Mouse (Mus musculus): ENCODE data around the gene Ifit2. TPM values are rescaled to one million over a fixed set of nuclear protein-coding genes. Genes with fewer than 3 reads are reported as not detected.

Gene Ifit2
- polyA plus RNA-seq, 1 experiment from 2014 or later = 3.1 TPM

DNA sequence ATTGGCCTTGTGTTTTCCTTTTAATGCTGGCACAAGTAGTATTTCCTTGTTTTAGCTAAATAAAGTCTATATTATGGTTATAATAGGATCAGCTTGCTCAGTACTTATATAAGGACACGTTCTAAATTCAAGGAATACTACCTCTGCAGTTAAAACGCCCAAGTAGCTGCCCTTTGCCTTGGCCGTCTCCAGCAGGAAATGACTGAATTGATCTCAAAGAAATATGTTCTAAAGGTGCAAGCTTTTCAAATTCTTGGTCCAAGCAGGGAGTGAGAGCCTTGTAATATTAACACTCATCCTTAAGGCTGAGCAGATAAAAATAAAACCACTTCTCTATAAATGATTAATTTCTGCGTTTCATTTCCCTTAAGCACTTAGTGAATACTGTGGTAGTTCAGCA lies 30.4 kb upstream of the Ifit2 start:
- Histone ChIP-seq H3K9ac (no peak overlapping the region), H3K36me3 (peaks cover 20% of the 10 kb centered on the region; the same call in 1 of the 2 replicates), H3K27me3 (replicated peaks) (no peaks in the 10 kb centered on the region), H3K4me1 (peaks cover 12% of the 10 kb centered on the region; the same call in 1 of the 2 replicates), H3K27ac (no peak overlapping the region), H3K9me3 (replicated peaks) (no peaks in the 10 kb centered on the region), H3K4me3 (no peak overlapping the region), H3K4me2 (no peak overlapping the region)
- ATAC-seq = no peak
- 74% methylated on average over 4 of the region's 4 CpGs for WGBS (ENCODE audit: insufficient replicate concordance)

- H3K4me3 ChIP-seq = no peak overlapping the region
- no peak for ATAC-seq
- 41% methylated on average over 2 of the region's 2 CpGs for WGBS (ENCODE audit: insufficient replicate concordance)
These were observed 29.1 kb upstream of the Ifit2 start for GRCm38 (mm10) chr19:34521361-34521760.

DNA sequence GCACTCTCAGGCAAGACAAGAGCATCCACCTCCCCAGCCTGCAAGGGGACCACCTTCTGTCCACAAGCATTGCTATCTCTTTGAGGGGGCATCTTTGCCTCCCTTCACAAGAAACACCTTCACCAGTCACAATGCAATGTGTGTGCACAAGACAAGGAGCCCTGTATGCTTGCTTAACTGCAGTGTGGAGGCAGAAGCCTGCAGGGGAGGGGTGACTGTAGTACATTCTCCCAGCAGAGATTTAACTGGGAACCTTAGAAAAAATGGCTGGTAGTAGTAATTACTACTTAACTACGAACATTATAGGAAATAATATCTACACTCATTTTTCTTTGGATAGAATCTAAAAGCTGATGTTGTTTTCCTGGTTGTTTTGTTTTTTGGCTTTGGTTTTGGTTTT lies 28.5 kb upstream of the Ifit2 start:
- H3K4me2 ChIP-seq = no peak overlapping the region
- no peak overlapping the region for H3K27ac ChIP-seq
- peaks cover 23% of the 10 kb centered on the region for H3K4me1 ChIP-seq
- WGBS (ENCODE audit: insufficient replicate concordance) = 65% methylated on average over 1 of the region's 1 CpGs
- ATAC-seq = no peak
- H3K9me3 ChIP-seq (replicated peaks) = no peaks in the 10 kb centered on the region
- H3K9ac ChIP-seq = no peak overlapping the region
- no peaks in the 10 kb centered on the region for H3K27me3 ChIP-seq (replicated peaks)
- no peak overlapping the region for H3K4me3 ChIP-seq
- peaks cover 20% of the 10 kb centered on the region; the same call in 1 of the 2 replicates for H3K36me3 ChIP-seq

More at GRCm38 (mm10) chr19:34521361-34521760, 29.1 kb upstream of the Ifit2 start:
- Histone ChIP-seq H3K4me1 (peaks cover 17% of the 10 kb centered on the region), H3K36me3 (peaks cover 20% of the 10 kb centered on the region; the same call in 1 of the 2 replicates), H3K27ac (no peak overlapping the region), H3K9ac (no peak overlapping the region), H3K27me3 (replicated peaks) (no peaks in the 10 kb centered on the region), H3K9me3 (replicated peaks) (no peaks in the 10 kb centered on the region), H3K4me2 (no peak overlapping the region)

DNA sequence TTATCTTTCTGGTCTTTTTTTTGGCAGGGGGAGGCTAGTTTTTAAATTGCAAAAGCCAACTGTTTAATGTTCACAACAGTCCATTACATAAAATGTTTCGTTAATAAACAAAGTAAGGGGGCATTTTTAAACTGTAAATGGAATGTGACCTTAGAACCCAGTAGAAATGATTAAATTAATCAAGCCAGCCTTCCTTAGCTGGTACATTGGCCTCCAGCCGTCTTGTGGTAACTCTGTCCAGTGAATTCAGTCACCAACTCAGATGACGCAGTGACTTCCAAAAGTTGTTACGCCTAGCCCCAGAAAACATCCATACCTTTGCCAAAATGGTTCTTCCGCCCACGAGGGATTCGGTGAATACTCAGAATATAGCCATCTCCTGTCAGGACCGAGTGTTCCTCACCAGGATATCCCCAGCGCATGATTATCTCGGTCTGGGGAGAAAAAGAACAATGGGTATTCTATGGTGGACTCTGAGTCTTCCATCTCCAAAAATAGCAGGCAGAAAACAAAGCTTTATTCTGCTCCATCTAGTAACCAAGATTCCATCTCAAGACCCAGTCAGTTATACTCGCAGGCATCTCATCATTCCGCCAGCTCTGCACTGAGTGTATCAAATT lies 27.3 kb upstream of the Ifit2 start:
- Histone ChIP-seq H3K27ac (no peak overlapping the region), H3K4me3 (no peak overlapping the region), H3K27me3 (replicated peaks) (no peaks in the 10 kb centered on the region), H3K9me3 (replicated peaks) (no peaks in the 10 kb centered on the region), H3K36me3 (peaks cover 20% of the 10 kb centered on the region; the same call in 1 of the 2 replicates), H3K4me2 (no peak overlapping the region), H3K4me1 (peaks cover 25% of the 10 kb centered on the region), H3K9ac (no peak overlapping the region)
- WGBS (ENCODE audit: insufficient replicate concordance) = 78% methylated on average over 12 of the region's 12 CpGs
- ATAC-seq = no peak

- H3K9me3 ChIP-seq (replicated peaks) = no peaks in the 10 kb centered on the region
- H3K4me1 ChIP-seq = peaks cover 25% of the 10 kb centered on the region
- no peak overlapping the region for H3K4me3 ChIP-seq
- 58% methylated on average over 9 of the region's 9 CpGs for WGBS (ENCODE audit: insufficient replicate concordance)
- no peak for ATAC-seq
- no peak overlapping the region for H3K9ac ChIP-seq
- no peaks in the 10 kb centered on the region for H3K27me3 ChIP-seq (replicated peaks)
- H3K36me3 ChIP-seq = peaks cover 9% of the 10 kb centered on the region; the same call in 1 of the 2 replicates
- no peak overlapping the region for H3K27ac ChIP-seq
- H3K4me2 ChIP-seq = peak overlapping the region; percentile 12; the same call in 1 of the 2 replicates
These were observed 25.8 kb upstream of the Ifit2 start for GRCm38 (mm10) chr19:34524646-34525045.

DNA sequence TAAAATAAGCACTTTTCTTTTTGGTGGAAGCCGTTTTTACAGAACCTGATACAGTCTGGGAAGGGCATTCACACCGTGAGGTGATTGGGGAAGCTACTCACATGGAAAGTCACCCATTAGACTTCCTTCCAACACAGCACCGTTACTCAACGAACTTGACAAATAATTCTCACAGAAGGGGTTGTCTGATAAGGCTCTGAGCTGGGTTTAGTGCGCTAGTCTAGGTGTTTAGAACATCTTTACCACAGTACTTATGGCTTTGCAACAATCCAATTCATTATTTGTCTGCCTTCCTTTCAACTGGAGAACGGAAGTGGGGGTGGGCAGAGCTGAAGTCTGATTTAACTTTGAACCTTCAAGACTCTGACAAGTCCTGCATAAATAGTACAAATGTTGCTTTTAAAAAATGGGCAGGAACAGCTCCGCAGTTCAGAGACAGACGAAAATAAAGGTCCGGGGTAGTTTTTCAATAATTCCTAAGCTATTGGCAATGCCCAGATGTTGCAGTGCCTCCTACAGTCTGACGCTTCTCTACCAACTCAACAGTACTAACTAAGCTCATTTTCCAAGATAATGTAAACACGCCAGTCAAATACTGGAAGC lies 24.1 kb upstream of the Ifit2 start:
- Histone ChIP-seq H3K27me3 (replicated peaks) (no peaks in the 10 kb centered on the region), H3K4me3 (peak overlapping the region; percentile 73), H3K9ac (peak overlapping the region; percentile 75), H3K9me3 (replicated peaks) (no peaks in the 10 kb centered on the region), H3K4me1 (peaks cover 25% of the 10 kb centered on the region), H3K36me3 (peaks cover 4% of the 10 kb centered on the region; the same call in 1 of the 2 replicates), H3K27ac (peak overlapping the region; percentile 77), H3K4me2 (peak overlapping the region; percentile 98)
- ATAC-seq = peak; percentile 23
- WGBS (ENCODE audit: insufficient replicate concordance) = 5% methylated on average over 11 of the region's 11 CpGs

DNA sequence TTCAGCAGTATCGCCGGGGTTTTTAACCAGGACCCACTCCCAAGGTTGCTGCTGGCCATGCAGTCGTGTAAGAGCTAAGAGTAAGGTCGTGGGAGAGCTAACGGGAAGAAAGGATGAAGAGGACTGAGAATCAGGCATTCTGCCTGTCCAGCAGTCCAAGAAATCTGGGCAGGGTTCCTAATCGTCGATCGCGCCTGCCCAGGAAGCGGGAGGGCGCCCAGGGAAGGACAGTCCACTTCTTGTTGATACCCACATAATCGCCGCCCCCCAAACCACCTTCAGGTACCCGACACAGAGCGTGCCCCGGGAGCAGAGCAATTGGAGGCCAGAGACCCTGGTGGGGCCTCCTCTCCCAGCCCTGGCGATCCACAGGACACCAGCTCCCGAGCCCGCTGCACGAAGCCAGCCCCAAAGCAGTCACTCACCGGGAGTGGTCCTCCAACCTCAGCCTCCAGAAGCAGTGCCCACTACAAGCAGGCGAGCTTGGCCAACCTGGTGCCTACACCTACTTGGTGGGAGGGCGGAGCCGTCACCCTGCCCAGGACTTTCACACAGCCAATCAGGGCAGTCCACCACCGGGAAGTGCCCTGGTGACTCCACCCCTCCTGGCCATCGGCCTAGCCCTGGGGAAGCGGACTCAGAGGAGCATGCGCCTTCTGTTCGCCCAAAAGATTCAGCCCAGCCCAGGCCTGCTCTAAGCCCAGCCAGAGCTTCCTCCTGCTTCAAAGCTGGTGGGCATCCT lies 23.4 kb upstream of the Ifit2 start, which contains the start of gene Lipa:
Lipa (minus strand) TSS at position 534 of the 742 bp plus-strand sequence.
- WGBS (ENCODE audit: insufficient replicate concordance) = under 1% methylated on average over 29 of the region's 29 CpGs
- peak within 1 kb of the TSS; percentile 77 for H3K27ac ChIP-seq
- H3K9ac ChIP-seq = peak within 1 kb of the TSS; percentile 75
- peak; percentile 100 for ATAC-seq
- no peaks in the 10 kb centered on the region for H3K27me3 ChIP-seq (replicated peaks)
- peaks cover 20% of the 10 kb centered on the region for H3K4me1 ChIP-seq
- H3K4me3 ChIP-seq = peak within 1 kb of the TSS; percentile 73
- H3K4me2 ChIP-seq = peak within 1 kb of the TSS; percentile 98
- H3K36me3 ChIP-seq = no peaks in the 10 kb centered on the region
- H3K9me3 ChIP-seq (replicated peaks) = no peaks in the 10 kb centered on the region

- Histone ChIP-seq H3K9ac (no peak overlapping the region), H3K27me3 (replicated peaks) (no peaks in the 10 kb centered on the region), H3K36me3 (no peaks in the 10 kb centered on the region), H3K4me2 (no peak overlapping the region), H3K4me3 (no peak overlapping the region), H3K4me1 (no peaks in the 10 kb centered on the region), H3K9me3 (replicated peaks) (no peaks in the 10 kb centered on the region), H3K27ac (no peak overlapping the region)
- WGBS (ENCODE audit: insufficient replicate concordance) = 80% methylated on average over 4 of the region's 4 CpGs
- no peak for ATAC-seq
These were observed 18.3 kb upstream of the Ifit2 start for GRCm38 (mm10) chr19:34532061-34532751.

- H3K4me3 ChIP-seq = no peak overlapping the region
- no peak for ATAC-seq
- no peaks in the 10 kb centered on the region for H3K27me3 ChIP-seq (replicated peaks)
- 48% methylated on average over 1 of the region's 1 CpGs for WGBS (ENCODE audit: insufficient replicate concordance)
- H3K9ac ChIP-seq = no peak overlapping the region
- no peak overlapping the region for H3K27ac ChIP-seq
- H3K4me1 ChIP-seq = no peaks in the 10 kb centered on the region
- H3K36me3 ChIP-seq = no peaks in the 10 kb centered on the region
- H3K4me2 ChIP-seq = no peak overlapping the region
- no peaks in the 10 kb centered on the region for H3K9me3 ChIP-seq (replicated peaks)
These were observed 11.1 kb upstream of the Ifit2 start for GRCm38 (mm10) chr19:34539422-34539821.

GRCm38 (mm10) chr19:34546211-34546610 lies 4.3 kb upstream of the Ifit2 start:
- H3K4me1 ChIP-seq = peaks cover 10% of the 10 kb centered on the region; the same call in 1 of the 2 replicates
- no peaks in the 10 kb centered on the region for H3K9me3 ChIP-seq (replicated peaks)
- peaks cover 7% of the 10 kb centered on the region; the same call in 1 of the 2 replicates for H3K27me3 ChIP-seq (replicated peaks)
- H3K4me3 ChIP-seq = no peak overlapping the region
- no peak for ATAC-seq
- WGBS (ENCODE audit: insufficient replicate concordance) = 79% methylated on average over 4 of the region's 4 CpGs
- H3K27ac ChIP-seq = no peak overlapping the region
- H3K9ac ChIP-seq = no peak overlapping the region
- H3K4me2 ChIP-seq = no peak overlapping the region
- no peaks in the 10 kb centered on the region for H3K36me3 ChIP-seq

- Histone ChIP-seq H3K27me3 (replicated peaks) (peaks cover 7% of the 10 kb centered on the region; the same call in 1 of the 2 replicates), H3K9me3 (replicated peaks) (no peaks in the 10 kb centered on the region), H3K36me3 (no peaks in the 10 kb centered on the region), H3K4me3 (no peak overlapping the region), H3K27ac (no peak overlapping the region), H3K4me2 (no peak overlapping the region), H3K9ac (no peak overlapping the region), H3K4me1 (peaks cover 15% of the 10 kb centered on the region; the same call in 1 of the 2 replicates)
- 26% methylated on average over 7 of the region's 7 CpGs for WGBS (ENCODE audit: insufficient replicate concordance)
- ATAC-seq = no peak
These were observed 2.5 kb upstream of the Ifit2 start for GRCm38 (mm10) chr19:34547976-34548375.

All from liver, embryonic 12.5 days (tissue).